Mouse (Mus musculus) limb, embryonic 14.5 days (tissue): ENCODE measurements around the gene Gm826. TPM values are rescaled to one million over a fixed set of nuclear protein-coding genes. Genes with fewer than 3 reads are reported as not detected.

Source experiments
- ATAC-seq: fragments of 200-750 bp; cut with Nextera tagmentation; 2 replicates; pipeline ENCODE4 v1.8.0; 2017; ENCODE audit warnings: low read depth, moderate number of reproducible peaks, moderate TSS enrichment; ENCODE audit not compliant: low FRiP score
- DNase-seq: peaks from one replicate; pipeline ENCODE4 v3.0.0-alpha.2; 2015; ENCODE audit warnings: low spot score
- H3K27ac ChIP-seq: fragments of 300-500 bp; sonication (generic); replicated peaks from 2 replicates; pipeline ENCODE4 v1.5.1; 2014; ENCODE audit warnings: low read depth, mild to moderate bottlenecking, low read length, moderate library complexity, mixed read lengths
- H3K27me3 ChIP-seq: fragments of 300-500 bp; sonication (generic); 2 replicates; pipeline ENCODE4 v1.6.1; 2014; ENCODE audit warnings: low read length, mixed read lengths; ENCODE audit not compliant: control insufficient read depth, insufficient read depth
- H3K36me3 ChIP-seq: fragments of 300-500 bp; sonication (generic); 2 replicates; pipeline ENCODE4 v1.6.1; 2014; ENCODE audit warnings: mild to moderate bottlenecking, low read length, moderate library complexity, mixed read lengths; ENCODE audit not compliant: control insufficient read depth, insufficient read depth
- H3K4me1 ChIP-seq: fragments of 300-500 bp; sonication (generic); 2 replicates; pipeline ENCODE4 v1.6.1; 2014; ENCODE audit warnings: antibody characterized with exemption, low read length, mixed read lengths; ENCODE audit not compliant: control insufficient read depth, insufficient read depth
- H3K4me2 ChIP-seq: fragments of 300-500 bp; sonication (generic); replicated peaks from 2 replicates; pipeline ENCODE4 v1.6.1; 2014; ENCODE audit warnings: low read depth, mild to moderate bottlenecking, low read length, moderate library complexity; ENCODE audit not compliant: severe bottlenecking
- H3K4me3 ChIP-seq: fragments of 300-500 bp; sonication (generic); replicated peaks from 2 replicates; pipeline ENCODE4 v1.5.1; 2014; ENCODE audit warnings: low read length
- H3K9ac ChIP-seq: fragments of 300-500 bp; sonication (generic); 2 replicates; pipeline ENCODE4 v1.6.1; 2014; ENCODE audit warnings: mild to moderate bottlenecking, low read depth, low read length, moderate library complexity; ENCODE audit not compliant: severe bottlenecking
- H3K9me3 ChIP-seq: fragments of 300-500 bp; sonication (generic); 2 replicates; pipeline ENCODE4 v1.6.1; 2016; ENCODE audit warnings: low read length; ENCODE audit not compliant: control insufficient read depth
- POLR2A ChIP-seq: fragments of 200-500 bp; IDR thresholded peaks from 2 replicates; pipeline ENCODE4 v1.8.0; 2012; ENCODE audit warnings: inconsistent platforms, mild to moderate bottlenecking, moderate library complexity, borderline replicate concordance; ENCODE audit not compliant: insufficient read depth, insufficient read length; ENCODE audit errors: extremely low read depth
- WGBS: fragments of 180-500 bp; shearing (Covaris S2); extraction: QIAGEN DNeasy Blood & Tissue Kit; methylation state at CpG from one replicate; pipeline ENCODE4 v1.1.7; 2014; 5-methylcytosine and 5-hydroxymethylcytosine counted together
- polyA plus RNA-seq, 2 experiments: library from polyadenylated mRNA; depleted of rRNA in 1 of 2; stranded (reverse) in 1 of 2; unstranded in 1 of 2; fragments of >200 nt; fragmentation: Nextera tagmentation in 1 of 2; extraction: Ambion mirVana in 1 of 2; gene quantifications; 2 replicates each; pipeline versions ENCODE4 v1.2.1 to v1.2.3; 2012 to 2014

The Gm826 gene
- polyA plus RNA-seq, 2 experiments, result 0.29 to 0.32 TPM

DNA sequence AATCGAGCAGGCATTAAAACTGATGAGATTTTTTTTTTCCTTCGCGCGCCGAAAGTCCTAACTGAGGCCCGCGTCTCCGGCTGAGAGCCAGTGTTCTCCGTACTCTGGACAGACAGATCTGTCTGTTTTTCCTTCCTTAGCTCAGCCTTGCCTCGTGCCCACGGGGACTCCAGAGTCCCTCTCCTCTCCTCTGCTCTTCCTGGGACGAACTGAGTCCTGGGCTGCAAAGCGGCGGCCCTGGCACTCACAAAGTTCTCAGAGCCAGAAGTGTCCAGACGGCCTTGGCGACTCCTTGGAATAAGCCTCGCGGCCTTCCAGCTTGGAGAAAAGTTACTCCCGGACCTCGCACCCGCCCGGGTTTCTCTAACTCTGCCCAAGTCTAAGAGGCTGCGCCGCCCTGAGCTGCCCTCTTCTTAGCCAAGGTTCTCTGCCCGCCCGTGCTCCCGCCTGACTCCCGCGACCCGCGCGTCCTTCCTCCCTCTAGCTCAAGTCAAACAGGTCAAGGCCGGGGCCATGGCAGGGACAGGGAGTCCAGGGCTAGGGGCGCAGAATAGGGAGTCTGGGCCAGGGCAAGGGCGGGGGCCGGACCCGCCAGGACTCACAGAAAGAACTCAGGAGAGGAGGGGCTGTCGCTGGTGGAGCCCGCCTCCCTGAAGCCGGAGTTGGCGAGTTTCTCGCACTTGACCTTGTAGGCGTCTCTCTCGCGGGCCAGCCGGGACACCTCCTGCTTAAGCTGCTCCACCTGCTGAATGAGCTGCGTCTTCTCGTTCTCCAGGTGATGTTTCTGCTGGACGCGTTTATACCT is 31.3 kb upstream of the Gm826 start:
- Histone ChIP-seq H3K27ac (no peak overlapping the region), H3K4me3 (peak overlapping the region; percentile 67), H3K9ac (peak overlapping the region; percentile 76), H3K9me3 (no peaks in the 10 kb centered on the region), H3K27me3 (peaks cover 71% of the 10 kb centered on the region), H3K4me2 (peak overlapping the region; percentile 97), H3K4me1 (peaks cover 10% of the 10 kb centered on the region), H3K36me3 (0 out of 2 replicates have a peak, but pooled peaks cover 4% of the 10 kb centered on the region)
- under 1% methylated on average over 47 of the region's 50 CpGs for WGBS
- ATAC-seq, result no peak
- no peak for DNase-seq
- TF ChIP-seq POLR2A, result no peak

DNA sequence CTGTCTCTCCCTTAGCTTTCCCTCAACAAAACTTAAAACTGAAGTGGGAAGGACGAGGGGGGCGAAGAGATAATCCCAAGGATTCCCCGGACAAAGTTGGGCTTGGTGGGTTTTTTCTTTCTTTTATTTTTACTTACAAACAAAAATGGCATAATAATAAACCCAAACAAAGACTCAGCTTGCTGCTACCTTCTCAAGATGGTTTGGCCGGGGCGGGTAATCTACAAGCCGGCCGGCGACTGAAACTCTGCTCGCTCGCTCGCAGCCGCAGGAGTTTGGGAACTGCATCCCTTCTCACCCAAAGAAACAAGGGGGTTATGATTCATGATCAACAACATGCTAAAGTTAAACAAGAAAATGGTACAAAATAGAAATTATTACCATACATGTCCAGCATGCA is 30.7 kb upstream of the Gm826 start:
- no peak for TF ChIP-seq POLR2A
- peak overlapping the region; percentile 76 for H3K9ac ChIP-seq

DNA sequence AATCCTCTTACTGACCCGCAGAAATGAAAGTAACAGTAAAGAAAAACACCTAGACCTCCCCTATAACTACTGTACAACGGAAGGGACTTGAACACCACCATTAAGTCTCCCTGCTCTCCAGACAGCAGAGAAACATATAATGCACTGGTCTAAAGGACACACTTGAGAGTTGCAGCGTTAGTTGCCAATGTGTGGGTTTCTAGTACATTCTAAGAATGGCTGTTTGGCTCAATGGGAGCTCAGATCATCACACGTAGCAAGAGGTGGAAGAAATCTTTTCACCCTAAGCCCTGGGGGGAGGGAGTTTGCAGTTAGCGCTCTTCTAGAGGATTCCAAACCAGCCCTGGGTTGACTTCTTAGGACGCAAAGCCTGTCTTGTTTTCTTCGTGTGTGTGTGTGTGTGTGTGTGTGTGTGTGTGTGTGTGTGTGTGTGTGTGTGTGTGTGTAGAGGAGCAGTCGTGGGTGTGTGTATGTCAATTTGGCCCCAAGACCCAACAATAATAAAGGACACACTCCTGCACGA is 30.2 kb upstream of the Gm826 start:
- Histone ChIP-seq H3K27me3 (peaks cover 70% of the 10 kb centered on the region), H3K27ac (no peak overlapping the region), H3K9me3 (no peaks in the 10 kb centered on the region), H3K4me3 (peak overlapping the region; percentile 67), H3K9ac (peak overlapping the region; percentile 76; the same call in 1 of the 2 replicates), H3K4me2 (peak overlapping the region; percentile 97), H3K4me1 (peaks cover 16% of the 10 kb centered on the region), H3K36me3 (0 out of 2 replicates have a peak, but pooled peaks cover 4% of the 10 kb centered on the region)
- WGBS, result 4% methylated on average over 9 of the region's 9 CpGs
- ATAC-seq (no peak), DNase-seq (no peak)
- no peak for TF ChIP-seq POLR2A

More for the DNA sequence above, 30.7 kb upstream of the Gm826 start:
- no peak for DNase-seq
- 2% methylated on average over 12 of the region's 12 CpGs for WGBS
- no peaks in the 10 kb centered on the region for H3K9me3 ChIP-seq
- peaks cover 15% of the 10 kb centered on the region for H3K4me1 ChIP-seq
- H3K4me2 ChIP-seq, result peak overlapping the region; percentile 97
- H3K36me3 ChIP-seq, result 0 out of 2 replicates have a peak, but pooled peaks cover 4% of the 10 kb centered on the region
- no peak overlapping the region for H3K27ac ChIP-seq
- no peak for ATAC-seq
- peaks cover 70% of the 10 kb centered on the region for H3K27me3 ChIP-seq
- H3K4me3 ChIP-seq, result peak overlapping the region; percentile 67

DNA sequence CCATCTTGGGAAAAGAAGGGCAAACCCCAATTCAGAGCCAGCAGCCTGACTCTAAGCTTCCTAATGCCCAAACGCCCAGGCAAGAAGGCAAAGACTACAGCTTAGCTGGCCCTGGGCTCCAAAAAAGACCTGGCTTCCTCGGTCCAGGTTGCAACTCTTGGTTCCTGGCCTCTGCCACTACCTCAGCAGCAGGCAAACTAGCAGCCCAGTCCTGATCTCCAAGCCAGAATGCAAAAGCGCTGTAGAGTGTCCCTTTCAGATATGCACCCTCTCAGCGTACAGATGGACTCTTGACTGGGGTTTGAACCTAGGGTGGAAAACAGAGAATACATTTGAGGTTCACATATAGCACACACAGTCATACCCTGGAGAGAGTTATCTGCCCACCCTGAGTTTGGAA is 29.2 kb upstream of the Gm826 start:
- WGBS, result 31% methylated on average over 4 of the region's 4 CpGs
- peak overlapping the region; percentile 24; the same call in 1 of the 2 replicates for H3K4me2 ChIP-seq
- no peak overlapping the region for H3K27ac ChIP-seq
- H3K9me3 ChIP-seq, result no peaks in the 10 kb centered on the region
- ATAC-seq (no peak), DNase-seq (no peak)
- H3K9ac ChIP-seq, result no peak overlapping the region
- 0 out of 2 replicates have a peak, but pooled peaks cover 4% of the 10 kb centered on the region for H3K36me3 ChIP-seq
- H3K4me3 ChIP-seq, result peak overlapping the region; percentile 67
- peaks cover 70% of the 10 kb centered on the region for H3K27me3 ChIP-seq
- H3K4me1 ChIP-seq, result peaks cover 13% of the 10 kb centered on the region
- TF ChIP-seq POLR2A, result no peak

DNA sequence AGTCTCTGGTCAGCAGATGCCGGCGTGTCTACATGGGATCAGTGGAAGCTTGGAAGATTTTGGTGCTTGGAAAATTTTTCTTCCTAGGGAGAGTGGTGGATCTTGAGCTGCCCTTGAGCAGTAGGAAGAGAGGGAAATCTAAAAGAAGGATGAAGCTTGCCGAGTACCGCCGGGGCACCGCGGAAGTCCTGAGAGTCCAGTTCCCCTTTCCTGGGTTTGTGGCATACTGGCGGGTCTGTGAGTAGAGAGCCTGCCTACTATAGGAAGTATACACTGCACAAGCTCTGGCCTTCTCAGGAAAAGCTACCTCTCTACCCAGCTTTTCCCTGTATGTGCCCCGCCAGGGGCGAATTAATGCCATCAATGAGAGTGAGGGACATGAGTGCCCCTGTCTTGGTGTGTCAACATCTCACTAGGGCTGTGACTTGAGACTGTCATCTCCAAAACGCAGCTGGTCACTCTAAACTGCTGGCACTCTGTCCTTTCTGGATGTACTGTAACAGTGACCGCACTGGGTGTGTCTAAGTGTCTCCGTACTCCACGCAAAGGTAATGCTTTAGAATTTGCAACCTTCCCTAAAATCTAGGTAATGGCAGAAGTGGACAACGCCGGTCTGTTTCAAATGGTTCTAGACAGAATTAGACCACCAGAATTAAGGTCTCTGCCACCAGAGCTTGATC is 27.6 kb upstream of the Gm826 start:
- H3K4me2 ChIP-seq, result no peak overlapping the region
- 21% methylated on average over 16 of the region's 16 CpGs for WGBS
- no peak for TF ChIP-seq POLR2A
- H3K9me3 ChIP-seq, result no peaks in the 10 kb centered on the region
- H3K4me3 ChIP-seq, result peak overlapping the region; percentile 13
- no peak overlapping the region for H3K9ac ChIP-seq
- 0 out of 2 replicates have a peak, but pooled peaks cover 4% of the 10 kb centered on the region for H3K36me3 ChIP-seq
- ATAC-seq (no peak), DNase-seq (no peak)
- no peak overlapping the region for H3K27ac ChIP-seq
- H3K27me3 ChIP-seq, result peaks cover 72% of the 10 kb centered on the region
- peaks cover 19% of the 10 kb centered on the region for H3K4me1 ChIP-seq
